Mouse (Mus musculus) R1 (cell line): ENCODE measurements around the gene Slc35a3.
"Not testable (repeated sequence)": the region's sequence is repeated elsewhere in the genome, so short reads cannot be mapped to it uniquely, and the experiment has no call there.

Experiments used
- DNase-seq: peaks from one replicate; pipeline ENCODE4 v3.0.0-alpha.2; 2018; ENCODE audit warnings: low read depth, low spot score

The Slc35a3 gene

DNA sequence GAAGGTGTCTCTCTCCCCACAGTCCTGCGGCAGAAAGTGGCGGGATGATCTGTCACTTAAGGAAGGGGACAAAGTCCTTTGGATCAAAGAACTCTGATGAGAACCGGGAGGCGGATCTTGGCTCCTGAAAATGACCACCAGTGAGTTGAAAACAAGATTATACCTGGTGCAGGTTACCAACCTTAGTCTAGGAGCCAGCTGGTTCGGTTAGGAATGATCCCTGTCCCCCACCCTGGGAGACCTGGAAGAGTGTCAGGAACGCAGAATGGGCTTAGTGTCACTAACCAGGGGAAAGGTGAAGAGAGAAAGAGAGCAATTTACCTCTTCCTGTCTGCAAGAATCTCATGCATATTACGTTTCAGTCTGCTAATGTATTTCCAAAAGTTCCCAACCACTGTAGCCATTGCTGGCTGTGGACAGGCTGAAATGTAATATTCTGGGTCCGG lies at the start of gene Slc35a3:
Slc35a3 (minus strand) TSS at position 396 of the 446 bp plus-strand sequence.
- DNase-seq: no peak

DNA sequence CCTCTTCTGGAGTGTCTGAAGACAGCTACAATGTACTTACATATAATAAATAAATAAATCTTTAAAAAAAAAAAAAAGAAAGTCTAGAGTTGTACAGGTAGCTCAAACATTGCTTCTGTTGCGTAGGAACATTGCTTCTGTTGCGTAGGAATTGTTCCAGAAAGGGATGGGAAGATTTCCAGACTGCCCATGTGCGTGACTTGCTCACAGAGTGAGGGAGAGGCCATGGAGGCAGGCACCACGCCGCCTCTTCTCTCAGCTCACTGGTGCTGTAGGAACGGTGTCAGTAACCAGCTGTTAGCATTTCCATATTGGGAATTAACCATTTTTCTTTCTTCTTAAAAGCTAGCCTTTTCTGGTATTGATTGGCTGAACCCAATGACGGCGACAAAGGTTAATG lies 40.2 kb upstream of the Slc35a3 start:
- DNase-seq: no peak

DNA sequence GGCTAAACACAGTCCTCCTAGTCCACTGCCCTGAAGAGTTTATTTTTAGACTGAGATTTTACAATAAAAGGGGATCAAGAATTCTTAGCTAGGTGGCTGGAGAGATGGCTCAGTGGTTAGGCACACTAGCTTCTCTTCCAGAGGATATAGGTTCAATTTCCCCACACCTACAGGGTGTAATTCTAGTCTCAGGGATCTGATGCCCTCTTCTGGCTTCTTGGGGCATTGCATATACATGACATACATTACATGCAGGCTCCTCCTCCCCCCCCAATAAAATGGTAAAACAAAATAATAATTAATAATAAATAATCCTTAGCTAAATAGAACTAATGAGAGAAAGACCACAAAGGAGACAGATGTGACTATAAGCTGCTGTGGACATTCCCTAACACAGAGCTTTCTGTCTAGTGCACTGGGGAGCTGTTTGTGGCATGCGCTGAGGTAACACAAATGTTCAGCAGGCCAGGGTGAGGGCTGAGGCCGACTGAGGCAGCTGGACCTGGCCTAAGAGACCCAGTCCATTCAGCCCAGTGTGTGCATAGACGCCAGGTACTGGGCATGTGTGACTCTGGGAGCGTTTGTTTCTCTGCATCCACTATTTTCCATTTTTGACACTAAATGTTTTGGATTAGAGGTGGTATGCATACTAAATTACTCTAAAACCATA lies 38.7 kb upstream of the Slc35a3 start:
- DNase-seq: peak; percentile 70

DNA sequence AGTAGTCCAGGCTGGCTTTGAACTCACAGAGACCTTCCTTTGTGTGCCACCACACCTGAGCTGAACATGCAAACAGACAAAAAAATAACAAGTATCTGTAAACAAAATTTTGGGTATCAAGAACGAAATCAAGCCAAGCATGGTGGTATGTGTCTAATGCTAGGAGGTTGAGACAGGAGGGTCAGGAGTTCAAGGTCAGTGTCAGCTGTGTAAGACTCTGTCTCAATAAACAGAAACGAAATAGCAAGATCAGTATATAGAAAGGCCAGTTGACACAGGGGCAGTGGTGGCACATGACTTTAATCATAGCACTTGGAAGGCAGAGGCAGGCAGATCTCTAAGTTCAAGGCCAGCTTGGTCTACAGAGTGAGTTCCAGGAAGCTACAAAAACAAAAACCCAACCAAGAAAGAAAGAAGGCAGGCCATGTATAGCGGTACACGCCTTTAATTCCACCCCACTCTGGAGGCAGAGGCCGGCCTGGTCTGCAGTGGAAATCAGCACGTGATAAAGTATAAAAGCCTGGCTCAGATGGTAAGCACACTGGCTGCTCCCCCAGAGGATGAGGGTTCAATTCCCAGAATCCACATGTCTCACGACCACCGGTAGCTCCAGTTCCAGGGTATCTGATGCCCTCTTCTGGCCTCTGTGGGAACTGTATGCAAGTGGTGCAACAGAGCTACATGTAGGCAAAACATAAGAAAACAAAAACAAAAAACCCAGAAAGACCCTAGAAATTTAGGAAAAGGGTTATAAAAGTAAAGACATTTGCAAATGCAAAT lies 36.0 kb upstream of the Slc35a3 start:
- DNase-seq: peak; percentile 87

DNA sequence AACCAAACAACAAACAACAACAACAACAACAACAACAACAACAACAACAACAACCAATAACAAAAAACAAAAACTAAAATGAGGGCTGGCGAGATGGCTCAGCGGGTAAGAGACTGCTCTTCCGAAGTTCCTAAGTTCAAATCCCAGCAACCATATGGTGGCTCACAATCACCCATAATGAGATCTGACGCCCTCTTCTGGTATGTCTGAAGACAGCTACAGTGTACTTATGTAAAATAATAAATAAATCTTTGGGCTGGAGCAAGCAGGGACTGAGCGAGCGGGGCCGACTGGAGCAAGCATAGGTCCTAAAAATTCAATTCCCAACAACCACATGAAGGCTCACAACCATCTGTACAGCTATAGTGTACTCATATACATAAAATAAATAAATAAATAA lies 35.0 kb upstream of the Slc35a3 start:
- not testable (repeated sequence) for DNase-seq

DNA sequence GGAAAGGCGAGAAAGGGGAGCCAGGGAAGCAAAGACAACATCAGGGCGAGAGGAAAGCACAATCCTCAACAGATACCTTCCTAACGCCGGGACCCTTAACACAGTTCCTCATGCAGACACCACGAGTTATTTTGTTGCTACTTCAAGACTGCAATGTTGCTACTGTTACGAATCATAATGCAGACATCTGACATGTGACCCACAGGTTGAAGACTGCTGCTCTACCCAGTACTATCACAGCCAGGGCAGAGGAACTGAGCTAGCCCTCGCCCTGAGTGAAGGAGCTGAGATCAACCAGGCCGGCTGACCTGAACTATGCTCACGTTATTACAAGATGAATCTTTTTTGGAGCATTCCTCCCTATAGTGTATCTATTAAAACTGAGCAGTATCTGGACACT lies 28.3 kb upstream of the Slc35a3 start:
- no peak for DNase-seq

DNA sequence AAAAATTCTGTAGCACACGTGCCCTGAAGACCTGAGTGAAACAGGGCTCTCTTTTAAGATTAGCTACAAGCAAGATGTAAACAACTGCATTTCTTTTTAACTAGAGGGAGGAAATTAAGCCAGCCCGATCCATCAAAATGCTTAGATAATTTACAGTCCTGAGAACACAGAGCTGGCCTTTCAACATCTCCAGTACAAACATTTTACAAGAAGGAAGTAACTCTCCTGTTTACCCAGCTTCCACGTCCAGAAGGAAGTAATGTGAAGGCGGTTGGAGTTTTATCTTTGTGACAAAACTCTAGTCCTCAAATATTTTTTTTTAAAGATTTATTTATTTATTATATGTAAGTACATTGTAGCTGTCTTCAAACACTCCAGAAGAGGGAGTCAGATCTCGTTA lies 27.5 kb upstream of the Slc35a3 start:
- DNase-seq: no peak

DNA sequence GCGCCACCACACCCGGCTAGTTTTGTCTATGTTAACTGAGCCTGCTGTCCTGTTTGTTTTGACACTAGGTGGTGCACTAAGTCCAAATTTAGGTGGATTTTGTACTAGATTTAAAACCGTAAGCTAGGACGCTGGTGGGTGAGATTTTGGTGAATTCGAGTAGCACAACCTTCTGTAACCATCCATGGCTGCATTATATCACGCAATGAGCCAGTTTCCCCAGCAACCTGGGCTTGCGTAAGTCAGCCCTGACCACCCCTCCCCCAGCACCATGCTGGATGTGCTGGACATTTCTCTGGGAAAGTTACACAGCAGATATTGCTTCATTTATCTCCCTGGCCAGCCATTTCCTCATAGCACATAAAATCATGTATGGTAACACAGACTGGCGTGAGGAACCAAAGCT lies 24.7 kb upstream of the Slc35a3 start:
- peak; percentile 51 for DNase-seq

DNA sequence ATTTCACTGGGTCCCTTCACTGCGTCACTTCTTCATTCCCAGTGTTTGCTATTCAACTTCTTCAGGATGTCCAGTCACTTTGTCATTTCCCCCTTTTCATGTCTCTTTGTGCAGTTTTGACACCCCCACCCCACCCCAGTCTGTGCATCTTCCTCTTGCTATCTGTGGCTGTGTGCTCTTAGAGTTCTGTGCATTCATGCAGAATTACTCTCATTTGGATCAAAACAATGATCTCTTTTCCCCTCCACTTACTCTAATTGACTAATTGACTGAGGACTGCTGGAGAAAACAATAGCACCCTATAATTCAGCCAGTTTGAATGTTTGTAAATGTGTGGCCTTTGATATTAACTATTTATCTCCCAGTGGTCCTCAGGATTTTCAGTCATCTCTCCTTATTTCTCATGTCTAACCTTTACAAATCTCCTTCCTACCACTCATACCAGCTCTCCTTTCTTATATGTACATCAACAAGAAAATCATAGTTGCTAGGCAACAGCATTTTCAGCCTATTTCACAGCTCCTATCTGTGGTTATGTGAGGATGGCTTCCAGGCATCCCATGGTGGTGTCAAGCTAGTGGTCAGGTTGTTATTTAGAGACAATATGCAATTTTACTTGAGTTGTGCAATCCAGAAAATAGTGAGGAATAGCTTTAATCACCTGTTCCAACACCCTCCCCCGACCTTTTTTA lies 17.0 kb upstream of the Slc35a3 start:
- DNase-seq: no peak

DNA sequence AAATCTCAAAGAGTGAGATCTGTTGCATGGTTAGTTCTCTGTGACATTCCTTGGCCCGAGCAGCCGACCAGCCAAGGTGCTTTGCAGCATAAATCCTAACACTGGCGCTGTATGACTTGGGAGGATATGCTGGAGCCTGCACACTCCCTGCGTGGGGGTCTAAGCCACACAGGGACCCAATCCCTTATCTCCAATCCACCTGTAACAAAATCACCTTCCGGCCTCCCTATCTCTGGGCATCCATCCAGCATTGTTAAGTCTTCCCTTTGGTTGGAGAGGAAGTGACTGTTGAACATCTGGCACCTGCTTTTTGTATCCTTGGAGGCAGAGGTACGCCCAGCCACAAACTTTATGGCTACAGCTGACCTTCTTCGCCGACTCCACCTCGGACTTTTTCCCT lies 14.2 kb upstream of the Slc35a3 start:
- DNase-seq: no peak

DNA sequence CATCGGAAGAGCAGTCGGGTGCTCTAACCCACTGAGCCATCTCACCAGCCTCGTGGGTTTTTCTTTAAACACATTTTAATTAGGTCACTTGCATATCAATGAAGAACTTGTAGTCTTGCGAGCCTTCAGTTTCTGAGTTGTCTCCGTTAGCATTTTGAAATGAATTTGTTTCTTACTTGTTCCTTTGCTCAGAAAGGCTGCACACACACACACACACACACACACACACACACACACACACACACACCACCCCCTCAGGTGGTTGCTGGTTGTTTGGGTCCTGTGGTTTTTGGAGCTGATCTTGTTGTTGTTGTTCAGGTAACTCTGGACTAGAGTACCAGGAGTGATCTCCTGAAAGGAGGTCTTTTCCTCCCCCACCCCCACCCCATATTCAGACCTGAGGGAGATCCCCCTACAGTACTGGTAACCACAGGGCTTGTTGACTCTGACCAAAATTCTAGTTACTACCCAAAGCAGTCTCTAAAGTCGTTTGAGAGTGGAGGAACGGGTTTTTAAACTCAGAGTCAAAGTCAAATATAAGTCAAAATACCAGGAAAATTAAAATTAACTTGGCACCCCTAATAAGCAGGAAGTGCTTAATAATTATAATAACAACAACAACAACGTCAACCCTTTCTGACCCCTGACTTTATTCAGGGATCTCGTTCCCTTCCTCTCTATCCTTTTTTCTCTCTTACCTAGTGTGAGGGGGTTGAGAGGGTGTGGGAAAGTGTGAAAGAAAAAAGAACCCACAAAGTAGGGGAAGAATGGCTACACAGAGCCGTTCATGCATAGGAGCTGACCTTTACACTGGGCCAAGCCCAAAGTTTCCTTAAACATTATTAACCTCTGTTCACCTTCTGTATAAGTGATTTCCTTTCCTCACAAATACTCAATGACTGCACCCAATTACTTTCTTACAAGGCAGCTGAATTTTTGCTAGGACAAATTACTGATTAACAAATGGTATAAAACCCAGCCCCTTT lies 11.2 kb upstream of the Slc35a3 start:
- DNase-seq: peak; percentile 59

DNA sequence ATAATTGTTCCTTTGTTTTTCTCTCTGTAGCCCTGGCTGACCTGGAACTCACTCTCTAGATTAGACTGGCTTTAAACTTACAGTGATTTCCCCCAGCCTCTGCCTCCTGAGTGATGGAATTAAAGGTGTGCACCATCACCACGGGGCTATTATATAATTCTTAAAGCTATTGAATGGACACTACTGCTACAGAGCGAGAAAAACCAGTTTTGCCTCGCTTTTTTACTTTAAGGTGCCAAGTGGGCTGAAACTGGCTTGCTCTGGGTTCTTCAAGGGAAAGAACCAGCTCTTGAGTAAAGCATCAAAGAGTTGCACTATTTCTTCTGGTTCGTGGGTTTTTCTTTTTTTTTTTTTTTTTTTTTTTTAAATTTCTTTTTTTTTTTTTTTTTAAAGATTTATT lies 10.3 kb upstream of the Slc35a3 start:
- peak; percentile 91 for DNase-seq

DNA sequence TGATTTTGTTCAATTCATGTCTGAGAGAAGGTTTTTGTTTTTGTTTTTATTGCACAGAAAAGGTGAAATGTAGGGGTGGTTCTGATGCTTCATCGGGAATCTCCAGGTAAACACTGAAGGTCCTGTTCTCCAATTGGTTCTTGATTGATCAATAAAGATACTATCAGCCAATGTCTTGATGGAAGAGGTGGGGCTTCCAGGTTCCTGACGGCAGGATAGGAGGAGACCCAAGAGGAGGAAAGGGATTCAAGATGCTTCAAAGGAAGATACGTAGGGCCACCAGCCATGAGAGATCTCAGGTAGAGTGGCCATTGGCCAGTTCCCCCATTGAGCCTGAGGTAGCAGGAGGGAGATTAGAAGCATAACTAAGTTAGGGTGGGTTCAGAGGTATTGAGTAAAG lies 6.3 kb upstream of the Slc35a3 start:
- peak; percentile 88 for DNase-seq

DNA sequence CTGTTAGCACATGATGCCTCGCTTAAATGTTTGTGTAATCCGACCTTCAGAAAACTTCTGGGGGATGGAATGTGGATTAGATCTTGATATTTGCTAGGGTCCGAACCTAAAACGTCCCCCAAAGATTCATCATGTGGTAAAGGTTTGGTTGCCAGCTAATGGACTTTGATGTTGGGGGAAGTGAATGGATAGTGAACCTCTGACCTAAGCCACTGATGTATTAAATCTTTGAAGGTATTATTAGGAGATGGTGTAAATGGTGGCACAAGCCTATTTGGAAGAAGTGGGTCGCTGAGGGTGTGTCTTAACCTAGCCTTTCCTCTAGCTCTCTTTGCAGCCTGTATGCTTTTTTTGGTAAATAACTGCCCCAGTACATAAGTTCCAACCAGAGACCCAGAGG lies 400 bp upstream of the Slc35a3 start:
- DNase-seq: no peak

DNA sequence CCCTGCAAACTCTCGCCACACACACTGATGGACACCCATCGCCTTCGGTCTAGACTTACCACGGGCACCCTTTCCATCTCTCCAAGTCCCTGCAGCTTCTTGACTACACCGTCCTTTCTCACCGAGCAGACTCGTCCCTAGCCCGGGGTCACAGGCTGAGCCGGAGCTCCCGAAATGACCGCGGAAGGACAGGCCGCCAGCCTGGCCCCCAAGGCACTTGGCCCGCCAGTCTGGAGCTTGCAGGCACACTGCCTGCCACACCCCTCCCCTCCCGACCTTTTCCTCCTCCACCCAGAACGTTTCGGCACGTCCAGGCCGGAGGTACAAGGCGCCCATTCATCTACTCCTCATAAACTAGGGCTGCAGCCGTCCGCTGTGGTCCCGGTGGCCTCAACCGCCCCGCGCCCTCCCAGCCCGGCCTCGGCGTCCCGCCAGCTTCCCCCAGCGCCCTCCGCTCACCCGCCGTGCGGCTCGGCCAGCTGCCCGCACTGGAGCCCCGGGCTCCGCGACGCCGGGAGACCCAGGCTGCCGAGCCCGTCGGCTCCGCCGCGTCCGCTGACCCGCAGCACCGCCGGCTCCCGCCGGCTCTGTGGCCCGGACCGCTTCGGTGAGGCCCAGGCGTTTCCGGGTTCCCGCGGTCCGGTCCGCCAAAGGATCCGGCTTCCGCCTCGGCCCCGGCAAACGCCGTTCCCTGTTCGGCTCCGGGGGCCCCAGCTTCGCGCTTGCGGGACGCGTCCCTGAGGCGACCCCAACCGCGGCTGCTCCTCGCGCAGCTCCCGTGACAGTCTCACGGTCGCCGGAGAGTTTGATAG lies 801 bp downstream of the Slc35a3 start:
- DNase-seq: peak; percentile 76

DNA sequence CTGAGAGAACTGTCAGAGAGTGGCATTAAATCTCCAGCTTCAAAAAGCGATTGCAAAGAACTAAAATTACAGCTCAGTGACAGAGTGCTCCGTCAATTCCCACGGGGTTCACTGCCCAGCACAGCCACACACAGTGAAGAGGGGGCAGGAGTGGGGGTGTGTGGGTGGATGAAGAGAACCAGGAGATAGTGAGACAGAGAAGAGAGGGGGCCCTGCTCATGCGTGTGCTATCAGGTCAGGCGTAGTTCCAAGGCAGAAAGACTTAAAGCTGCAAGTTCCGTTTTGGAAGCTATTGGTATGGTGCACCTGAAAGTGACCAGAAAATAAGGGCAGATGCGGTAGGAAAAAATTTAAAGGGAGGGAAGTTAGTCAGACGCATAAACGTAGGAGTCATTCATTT lies 1.7 kb downstream of the Slc35a3 start:
- DNase-seq: no peak

DNA sequence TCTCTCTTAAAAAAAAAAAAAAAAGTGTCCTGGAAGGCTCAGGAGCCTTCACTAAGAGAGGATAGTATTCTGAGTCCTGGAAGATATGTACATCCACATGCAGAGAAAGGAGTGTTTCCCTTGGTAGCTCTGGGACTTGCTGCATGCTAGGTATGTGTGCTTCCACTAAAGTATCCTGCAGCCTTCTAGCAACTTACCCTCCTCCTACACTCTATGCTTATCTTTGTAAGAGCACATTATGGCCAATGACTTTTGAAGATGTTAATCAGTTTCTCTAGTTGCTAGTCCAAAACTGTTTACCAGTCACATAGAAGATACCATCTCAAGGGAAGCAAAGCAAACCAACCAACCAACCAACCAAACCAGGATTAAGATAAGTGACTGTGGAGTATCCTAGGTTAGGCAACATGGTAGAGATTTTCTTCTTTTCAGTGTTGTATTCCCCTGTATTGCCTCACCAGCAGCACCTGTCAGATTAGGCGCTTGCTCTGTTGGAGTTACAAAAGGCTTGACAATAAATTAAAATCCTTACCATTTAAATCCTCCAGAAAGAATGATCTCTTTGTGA lies 6.9 kb downstream of the Slc35a3 start:
- no peak for DNase-seq

DNA sequence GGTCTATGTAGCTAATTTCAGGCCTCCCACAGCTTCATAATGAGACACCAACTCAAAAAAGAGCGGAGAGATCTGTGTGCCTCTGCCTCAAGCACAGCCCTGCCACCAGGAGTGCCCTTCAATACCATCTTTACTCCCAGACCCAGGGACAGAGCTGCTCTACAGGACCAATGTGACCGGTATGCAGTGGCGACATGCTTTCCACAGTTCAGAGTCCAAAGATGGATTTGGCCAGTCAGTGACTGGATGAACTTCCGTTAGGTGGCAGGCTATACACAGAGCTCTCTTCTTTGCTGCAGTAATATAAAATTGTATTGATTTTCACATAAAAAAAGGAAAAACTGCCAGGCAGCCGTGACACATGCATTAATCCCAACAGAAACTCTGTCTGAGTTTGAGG lies 8.8 kb downstream of the Slc35a3 start:
- no peak for DNase-seq

DNA sequence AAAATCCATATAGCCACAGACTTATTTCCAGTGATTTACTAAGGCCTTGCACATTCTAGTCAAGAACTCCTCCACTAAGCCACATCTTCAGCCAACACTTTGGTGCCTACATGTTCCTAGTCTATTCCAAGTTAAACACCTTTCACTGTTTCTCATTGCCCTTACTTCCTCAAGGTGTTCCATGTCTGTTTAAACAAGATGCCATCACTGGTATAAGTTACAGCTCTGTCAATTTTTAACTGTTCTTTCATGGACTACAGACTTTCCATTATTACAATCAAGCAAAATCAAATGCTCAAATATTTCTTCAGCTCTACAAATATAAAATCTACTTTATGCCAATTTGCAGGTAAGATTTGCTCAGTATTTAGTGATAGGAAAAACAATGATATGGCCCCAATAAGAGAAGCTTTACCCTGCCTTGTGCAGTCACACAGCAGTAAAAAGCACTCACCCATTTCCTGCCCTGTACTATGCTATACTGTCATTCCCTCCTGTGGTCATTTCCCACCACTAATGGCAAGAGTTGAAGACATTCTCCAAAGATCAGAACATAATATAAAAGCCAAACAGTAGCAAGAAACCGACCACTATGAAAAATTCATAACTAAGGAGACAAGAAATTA lies 9.9 kb downstream of the Slc35a3 start:
- DNase-seq: no peak

DNA sequence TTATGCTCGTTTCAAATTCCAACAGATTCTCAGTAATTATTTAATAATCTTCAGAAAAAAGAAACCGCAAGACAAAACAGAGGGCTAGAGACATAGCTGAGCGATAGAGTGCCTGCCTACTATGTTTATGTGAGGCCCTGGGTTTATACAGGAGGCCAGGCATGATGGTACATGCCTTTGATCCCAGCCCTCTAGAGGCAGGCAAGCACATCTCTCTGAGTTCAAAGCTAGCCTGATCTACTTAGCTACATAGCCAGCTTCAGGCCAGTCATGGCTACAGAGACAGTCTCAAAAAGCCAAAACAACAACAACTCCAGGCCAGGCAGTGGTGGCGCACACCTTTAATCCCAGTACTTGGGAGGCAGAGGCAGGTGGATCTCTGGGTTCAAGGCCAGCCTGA lies 11.0 kb downstream of the Slc35a3 start:
- peak; percentile 59 for DNase-seq
